Comparison of ENCODE assay signal across 13 mouse cellular contexts in genomic region chr11:95760521-95760920, GRCm38 (mm10). TPM values are rescaled to one million over a fixed set of nuclear protein-coding genes. Genes with fewer than 3 reads are reported as not detected.
A peak's percentile ranks its signal among the peaks of the same experiment; 100 is the strongest.
DNase-seq lines count a peak whose midpoint lies in the region.
"Had no signal": no experiment of that assay in that cellular context is flagged by ENCODE, and none has a peak within 500 bp of the region (broad histone marks: within the 10 kb centered on the region; RNA-seq: fewer than 3 reads in every experiment).

No protein-coding gene starts in this region.

- peak; percentile 72 for DNase-seq in heart, adult 11 months
- DNase-seq in heart, postnatal 36 days, result no peak
- DNase-seq in testis, postnatal 10 days (ENCODE audit: low spot score), result peak; percentile 7
- DNase-seq in testis, postnatal 14 days (ENCODE audit: low spot score), result no peak
- no peak for DNase-seq in kidney, postnatal 25 days
- DNase-seq: adrenal gland, adult 8-10 months; adrenal gland, postnatal 14 days; cerebellum, adult 11-12 months; cerebellum, adult 2 months; cerebellum, adult 9-10 months; cerebellum, postnatal 10 days; cerebellum, postnatal 25 days; forebrain, postnatal 0 days had no signal

- intact Hi-C loops in heart, postnatal 36 days (cut with DNase I), result no loop called here

RNA-seq across cellular contexts. Expression of gene B130006D01Rik, which starts 37.1 kb away (rescaled TPM):
- total RNA-seq in heart, postnatal 36 days (2021), result under 1 TPM; 0.22 to 0.46 TPM

RNA-seq across cellular contexts. Expression of gene Zfp652, which starts 48.0 kb away (rescaled TPM):
- total RNA-seq in heart, postnatal 36 days (2021), result 10 to 100 TPM; 50.7 to 50.8 TPM

Comparison
In these comparisons a context has a peak if more than half of its experiments do, and no peak if none do; other contexts are left out.
1. DNase-seq: peak in heart, adult 11 months (single experiment) and testis, postnatal 10 days (single experiment); none in heart, postnatal 36 days (0 of 2), testis, postnatal 14 days (single experiment) and kidney, postnatal 25 days (0 of 2).